Mouse (Mus musculus) limb, embryonic 10.5 days (tissue): Measurements from ENCODE around the gene Cryz. TPM values are rescaled to one million over a fixed set of nuclear protein-coding genes. Genes with fewer than 3 reads are reported as not detected.

Experiments used
- DNase-seq: peaks from one replicate; pipeline ENCODE4 v3.0.0-alpha.2; 2017; ENCODE audit warnings: low spot score
- H3K27ac ChIP-seq: fragments of 300-500 bp; sonication (generic); 2 replicates; pipeline ENCODE4 v1.5.1; 2016; ENCODE audit warnings: mild to moderate bottlenecking
- H3K27me3 ChIP-seq: fragments of 300-500 bp; sonication (generic); 2 replicates; pipeline ENCODE4 v1.6.1; 2016; ENCODE audit warnings: low read depth, mild to moderate bottlenecking; ENCODE audit not compliant: poor library complexity, severe bottlenecking
- H3K36me3 ChIP-seq: fragments of 300-500 bp; sonication (generic); 2 replicates; pipeline ENCODE4 v1.6.1; 2016; ENCODE audit warnings: mild to moderate bottlenecking, moderate library complexity
- H3K4me1 ChIP-seq: fragments of 300-500 bp; sonication (generic); 2 replicates; pipeline ENCODE4 v1.6.1; 2016
- H3K4me3 ChIP-seq: fragments of 300-500 bp; sonication (generic); 2 replicates; pipeline ENCODE4 v1.5.1; 2016; ENCODE audit warnings: mild to moderate bottlenecking, moderate library complexity
- H3K9me3 ChIP-seq: fragments of 300-500 bp; sonication (generic); replicated peaks from 2 replicates; pipeline ENCODE4 v1.6.1; 2016; ENCODE audit warnings: mild to moderate bottlenecking
- WGBS: fragments of 180-500 bp; shearing (Covaris S2); methylation state at CpG from one replicate; pipeline ENCODE4 v1.1.7; 2016; 5-methylcytosine and 5-hydroxymethylcytosine counted together
- polyA plus RNA-seq: library from polyadenylated mRNA; unstranded; fragments of >200 nt; fragmentation: Nextera tagmentation; extraction: Ambion mirVana; gene quantifications from 2 replicates; pipeline ENCODE4 v1.2.1, GENCODE M21; 2016

The Cryz gene
- 23.7 and 23.8 TPM in 2 replicates for polyA plus RNA-seq

- peak; percentile 98 for DNase-seq
- Histone ChIP-seq H3K27me3 (no peaks in the 10 kb centered on the region), H3K4me1 (peaks cover 12% of the 10 kb centered on the region; the same call in 1 of the 2 replicates), H3K4me3 (peak within 1 kb of the TSS; percentile 77), H3K9me3 (no peaks in the 10 kb centered on the region), H3K27ac (peak within 1 kb of the TSS; percentile 97), H3K36me3 (peaks cover 29% of the 10 kb centered on the region)
- WGBS = under 1% methylated on average over 25 of the region's 25 CpGs
Observed at GRCm38 (mm10) chr3:154596488-154596933, at the start of gene Cryz. Gene Cryz (plus strand): TSS chr3:154596711.

- peak; percentile 50 for DNase-seq
- H3K27me3 ChIP-seq = peaks cover 24% of the 10 kb centered on the region; the same call in 1 of the 2 replicates
- 3% methylated on average over 20 of the region's 20 CpGs for WGBS
- H3K27ac ChIP-seq = no peak overlapping the region; the same call in 1 of the 2 replicates
- H3K9me3 ChIP-seq = no peaks in the 10 kb centered on the region
- H3K36me3 ChIP-seq = no peaks in the 10 kb centered on the region
- peaks cover 59% of the 10 kb centered on the region for H3K4me1 ChIP-seq
- peak overlapping the region; percentile 31 for H3K4me3 ChIP-seq
Observed at GRCm38 (mm10) chr3:154547549-154548426, 48.7 kb upstream of the Cryz start.

- Histone ChIP-seq H3K36me3 (no peaks in the 10 kb centered on the region), H3K27me3 (peaks cover 23% of the 10 kb centered on the region; the same call in 1 of the 2 replicates), H3K9me3 (no peaks in the 10 kb centered on the region), H3K4me1 (peaks cover 59% of the 10 kb centered on the region), H3K4me3 (0 out of 2 replicates have a peak overlapping the region, but pooled peaks have one; percentile 13), H3K27ac (no peak overlapping the region)
- DNase-seq = peak; percentile 64
- 2% methylated on average over 8 of the region's 8 CpGs for WGBS
Observed at GRCm38 (mm10) chr3:154548868-154549301, 47.6 kb upstream of the Cryz start.

- H3K27ac ChIP-seq = 0 out of 2 replicates have a peak overlapping the region, but pooled peaks have one; percentile 21
Observed at GRCm38 (mm10) chr3:154550326-154551034, 46.0 kb upstream of the Cryz start.

GRCm38 (mm10) chr3:154551035-154551411, 45.5 kb upstream of the Cryz start:
- H3K27ac ChIP-seq = 0 out of 2 replicates have a peak overlapping the region, but pooled peaks have one; percentile 21
- no peaks in the 10 kb centered on the region for H3K9me3 ChIP-seq
- DNase-seq = peak; percentile 51
- no peak overlapping the region for H3K4me3 ChIP-seq
- peaks cover 23% of the 10 kb centered on the region; the same call in 1 of the 2 replicates for H3K27me3 ChIP-seq
- peaks cover 59% of the 10 kb centered on the region for H3K4me1 ChIP-seq
- 20% methylated on average over 5 of the region's 5 CpGs for WGBS
- no peaks in the 10 kb centered on the region for H3K36me3 ChIP-seq

More at GRCm38 (mm10) chr3:154550326-154551034, 46.0 kb upstream of the Cryz start:
- Histone ChIP-seq H3K36me3 (no peaks in the 10 kb centered on the region), H3K27me3 (peaks cover 23% of the 10 kb centered on the region; the same call in 1 of the 2 replicates), H3K9me3 (no peaks in the 10 kb centered on the region), H3K4me1 (peaks cover 59% of the 10 kb centered on the region), H3K4me3 (no peak overlapping the region)
- 37% methylated on average over 17 of the region's 17 CpGs for WGBS
- DNase-seq = no peak

GRCm38 (mm10) chr3:154562192-154562591, 34.3 kb upstream of the Cryz start:
- H3K4me3 ChIP-seq = no peak overlapping the region
- H3K27ac ChIP-seq = no peak overlapping the region
- no peak for DNase-seq
- H3K36me3 ChIP-seq = no peaks in the 10 kb centered on the region
- no peaks in the 10 kb centered on the region for H3K9me3 ChIP-seq
- H3K4me1 ChIP-seq = no peaks in the 10 kb centered on the region
- peaks cover 15% of the 10 kb centered on the region; the same call in 1 of the 2 replicates for H3K27me3 ChIP-seq
- WGBS = 97% methylated on average over 3 of the region's 3 CpGs

- WGBS = 79% methylated on average over 3 of the region's 3 CpGs
- Histone ChIP-seq H3K27ac (no peak overlapping the region), H3K27me3 (peaks cover 22% of the 10 kb centered on the region), H3K9me3 (no peaks in the 10 kb centered on the region), H3K4me3 (no peak overlapping the region), H3K4me1 (peaks cover 6% of the 10 kb centered on the region; the same call in 1 of the 2 replicates), H3K36me3 (no peaks in the 10 kb centered on the region)
- no peak for DNase-seq
Observed at GRCm38 (mm10) chr3:154565437-154565836, 31.1 kb upstream of the Cryz start.

- Histone ChIP-seq H3K27ac (no peak overlapping the region), H3K4me1 (peaks cover 13% of the 10 kb centered on the region; the same call in 1 of the 2 replicates), H3K27me3 (peaks cover 36% of the 10 kb centered on the region), H3K9me3 (no peaks in the 10 kb centered on the region), H3K4me3 (no peak overlapping the region), H3K36me3 (no peaks in the 10 kb centered on the region)
- no peak for DNase-seq
- 56% methylated on average over 14 of the region's 14 CpGs for WGBS
Observed at GRCm38 (mm10) chr3:154570029-154570575, 26.4 kb upstream of the Cryz start.

- Histone ChIP-seq H3K4me1 (peaks cover 13% of the 10 kb centered on the region; the same call in 1 of the 2 replicates), H3K36me3 (no peaks in the 10 kb centered on the region), H3K27me3 (peaks cover 30% of the 10 kb centered on the region), H3K27ac (no peak overlapping the region), H3K9me3 (no peaks in the 10 kb centered on the region), H3K4me3 (peak overlapping the region; percentile 27)
- DNase-seq = no peak
- WGBS = 12% methylated on average over 12 of the region's 12 CpGs
Observed at GRCm38 (mm10) chr3:154570786-154571185, 25.7 kb upstream of the Cryz start.

GRCm38 (mm10) chr3:154572341-154572972, 24.1 kb upstream of the Cryz start:
- H3K27me3 ChIP-seq = peaks cover 21% of the 10 kb centered on the region
- no peaks in the 10 kb centered on the region for H3K9me3 ChIP-seq
- peaks cover 13% of the 10 kb centered on the region; the same call in 1 of the 2 replicates for H3K4me1 ChIP-seq
- peak; percentile 88 for DNase-seq
- H3K4me3 ChIP-seq = no peak overlapping the region
- 15% methylated on average over 12 of the region's 12 CpGs for WGBS
- H3K27ac ChIP-seq = no peak overlapping the region
- no peaks in the 10 kb centered on the region for H3K36me3 ChIP-seq

- Histone ChIP-seq H3K4me1 (peaks cover 8% of the 10 kb centered on the region; the same call in 1 of the 2 replicates), H3K27ac (no peak overlapping the region), H3K27me3 (peaks cover 21% of the 10 kb centered on the region), H3K36me3 (peaks cover 5% of the 10 kb centered on the region), H3K4me3 (no peak overlapping the region), H3K9me3 (no peaks in the 10 kb centered on the region)
- DNase-seq = no peak
- 79% methylated on average over 6 of the region's 6 CpGs for WGBS
Observed at GRCm38 (mm10) chr3:154573666-154574065, 22.8 kb upstream of the Cryz start.

GRCm38 (mm10) chr3:154577895-154578294, 18.6 kb upstream of the Cryz start:
- no peak for DNase-seq
- Histone ChIP-seq H3K27ac (no peak overlapping the region), H3K4me3 (no peak overlapping the region), H3K36me3 (peaks cover 22% of the 10 kb centered on the region), H3K4me1 (no peaks in the 10 kb centered on the region), H3K9me3 (no peaks in the 10 kb centered on the region), H3K27me3 (no peaks in the 10 kb centered on the region)
- WGBS = 96% methylated on average over 8 of the region's 8 CpGs
